Mouse (Mus musculus): ENCODE results near the gene Rnf38. TPM values are rescaled to one million over a fixed set of nuclear protein-coding genes. Genes with fewer than 3 reads are reported as not detected.

Gene Rnf38
- total and polyA plus RNA-seq, 2 experiments, result 6.7 to 23.5 TPM

GRCm38 (mm10) chr4:44085566-44085965 is 148.0 kb downstream of the Rnf38 start:
- H3K27ac ChIP-seq (replicated peaks; ENCODE audit: insufficient read depth, low read depth, low read length), result no peak overlapping the region
- H3K27me3 ChIP-seq (ENCODE audit: control insufficient read depth, insufficient read depth, low read length), result no peaks in the 10 kb centered on the region
- TF ChIP-seq CTCF (IDR thresholded peaks at IDR 0.05; ENCODE audit: low read depth, low read length) (no peak), POLR2A (IDR thresholded peaks at IDR 0.05; ENCODE audit: extremely low read depth, insufficient read depth, low read length) (no peak)
- H3K4me1 ChIP-seq (ENCODE audit: control insufficient read depth, insufficient read depth, low read length), result peaks cover 3% of the 10 kb centered on the region; the same call in 1 of the 2 replicates
- no peak overlapping the region for H3K9ac ChIP-seq (ENCODE audit: low read depth, low read length)
- 96% methylated on average over 3 of the region's 3 CpGs for WGBS
- DNase-seq (ENCODE audit: extremely low read depth, low read depth, low spot score), result no peak
- H3K4me3 ChIP-seq (ENCODE audit: insufficient read depth, low read depth, low read length), result no peak overlapping the region
- no peaks in the 10 kb centered on the region for H3K79me2 ChIP-seq (ENCODE audit: control insufficient read depth, insufficient read depth, low read length)
- no peaks in the 10 kb centered on the region for H3K36me3 ChIP-seq (ENCODE audit: control insufficient read depth, insufficient read depth, low read length)

- no peak overlapping the region for H3K27ac ChIP-seq (replicated peaks; ENCODE audit: insufficient read depth, low read depth, low read length)
- TF ChIP-seq CTCF (IDR thresholded peaks at IDR 0.05; ENCODE audit: low read depth, low read length) (no peak), POLR2A (IDR thresholded peaks at IDR 0.05; ENCODE audit: extremely low read depth, insufficient read depth, low read length) (no peak)
- no peak overlapping the region for H3K4me3 ChIP-seq (ENCODE audit: insufficient read depth, low read depth, low read length)
- no peak for DNase-seq (ENCODE audit: extremely low read depth, low read depth, low spot score)
- no peaks in the 10 kb centered on the region for H3K27me3 ChIP-seq (ENCODE audit: control insufficient read depth, insufficient read depth, low read length)
- H3K79me2 ChIP-seq (ENCODE audit: control insufficient read depth, insufficient read depth, low read length), result no peaks in the 10 kb centered on the region
- no peak overlapping the region for H3K9ac ChIP-seq (ENCODE audit: low read depth, low read length)
- no peaks in the 10 kb centered on the region for H3K36me3 ChIP-seq (ENCODE audit: control insufficient read depth, insufficient read depth, low read length)
- H3K4me1 ChIP-seq (ENCODE audit: control insufficient read depth, insufficient read depth, low read length), result peaks cover 3% of the 10 kb centered on the region; the same call in 1 of the 2 replicates
- WGBS, result 89% methylated on average over 13 of the region's 13 CpGs
Observed at GRCm38 (mm10) chr4:44084602-44085325, 148.8 kb downstream of the Rnf38 start.

- 18% methylated on average over 11 of the region's 11 CpGs for WGBS
- H3K27ac ChIP-seq (replicated peaks; ENCODE audit: insufficient read depth, low read depth, low read length), result no peak within 1 kb of the TSS
- no peak for DNase-seq (ENCODE audit: extremely low read depth, low read depth, low spot score)
- no peaks in the 10 kb centered on the region for H3K27me3 ChIP-seq (ENCODE audit: control insufficient read depth, insufficient read depth, low read length)
- no peak within 1 kb of the TSS for H3K9ac ChIP-seq (ENCODE audit: low read depth, low read length)
- H3K4me1 ChIP-seq (ENCODE audit: control insufficient read depth, insufficient read depth, low read length), result peaks cover 3% of the 10 kb centered on the region; the same call in 1 of the 2 replicates
- no peak for TF ChIP-seq POLR2A (IDR thresholded peaks at IDR 0.05; ENCODE audit: extremely low read depth, insufficient read depth, low read length)
- TF ChIP-seq CTCF (IDR thresholded peaks at IDR 0.05; ENCODE audit: low read depth, low read length), result no peak
- no peaks in the 10 kb centered on the region for H3K36me3 ChIP-seq (ENCODE audit: control insufficient read depth, insufficient read depth, low read length)
- no peak within 1 kb of the TSS for H3K4me3 ChIP-seq (ENCODE audit: insufficient read depth, low read depth, low read length)
- H3K79me2 ChIP-seq (ENCODE audit: control insufficient read depth, insufficient read depth, low read length), result no peaks in the 10 kb centered on the region
Observed at GRCm38 (mm10) chr4:44083945-44084344, 149.6 kb downstream of the Rnf38 start, which contains the start of gene Gne. Gene Gne (minus strand): TSS chr4:44084177.

GRCm38 (mm10) chr4:44078358-44078933 is 155.1 kb downstream of the Rnf38 start:
- Histone ChIP-seq H3K9ac (ENCODE audit: low read depth, low read length) (no peak overlapping the region), H3K79me2 (ENCODE audit: control insufficient read depth, insufficient read depth, low read length) (no peaks in the 10 kb centered on the region), H3K36me3 (ENCODE audit: control insufficient read depth, insufficient read depth, low read length) (no peaks in the 10 kb centered on the region), H3K4me1 (ENCODE audit: control insufficient read depth, insufficient read depth, low read length) (peaks cover 2% of the 10 kb centered on the region; the same call in 1 of the 2 replicates), H3K27ac (replicated peaks; ENCODE audit: insufficient read depth, low read depth, low read length) (no peak overlapping the region), H3K4me3 (ENCODE audit: insufficient read depth, low read depth, low read length) (no peak overlapping the region), H3K27me3 (ENCODE audit: control insufficient read depth, insufficient read depth, low read length) (no peaks in the 10 kb centered on the region)
- 82% methylated on average over 7 of the region's 7 CpGs for WGBS
- no peak for TF ChIP-seq CTCF (IDR thresholded peaks at IDR 0.05; ENCODE audit: low read depth, low read length)
- TF ChIP-seq POLR2A (IDR thresholded peaks at IDR 0.05; ENCODE audit: extremely low read depth, insufficient read depth, low read length), result no peak
- no peak for DNase-seq (ENCODE audit: extremely low read depth, low read depth, low spot score)

Other genes with a start within 250 kb of the Rnf38 start
- 166 and 191 TPM in 2 replicates for gene Clta, start 229.3 kb downstream of the Rnf38 start, total RNA-seq (2014; rRNA removed)
- 116 and 154 TPM in 2 replicates for gene Clta, start 229.3 kb downstream of the Rnf38 start, polyA plus RNA-seq (2012; rRNA removed)
- gene Gne, start 149.6 kb downstream of the Rnf38 start, total RNA-seq (2014; rRNA removed), result 318 and 329 TPM in 2 replicates
- gene Gne, start 149.6 kb downstream of the Rnf38 start, polyA plus RNA-seq (2012; rRNA removed), result 85.5 and 87.9 TPM in 2 replicates
- 0.09 and 0.13 TPM in 2 replicates for gene Melk, start 67.1 kb upstream of the Rnf38 start, total RNA-seq (2014; rRNA removed)
- gene Melk, start 67.1 kb upstream of the Rnf38 start, polyA plus RNA-seq (2012; rRNA removed), result 0.05 TPM in 1 of 2 replicates, not detected in the other